Mouse (Mus musculus): ENCODE measurements at regions not wholly inside any gene's neighbourhood (a gene's known extent, or its start where the extent isn't known, plus 50 kb on each side); places are given as distances from the start of the nearest gene placed in this dataset.

- TF ChIP-seq CTCF (IDR thresholded peaks at IDR 0.05; ENCODE audit: insufficient read depth, low read depth, low read length) (no peak), POLR2A (IDR thresholded peaks at IDR 0.05; ENCODE audit: insufficient read depth, low read depth, low read length) (no peak)
Observed at GRCm38 (mm10) chr8:37131988-37132387, 138.6 kb downstream of the AI429214 start.
